Comparison of ENCODE assay signal across 22 mouse cellular contexts in the genomic region with DNA sequence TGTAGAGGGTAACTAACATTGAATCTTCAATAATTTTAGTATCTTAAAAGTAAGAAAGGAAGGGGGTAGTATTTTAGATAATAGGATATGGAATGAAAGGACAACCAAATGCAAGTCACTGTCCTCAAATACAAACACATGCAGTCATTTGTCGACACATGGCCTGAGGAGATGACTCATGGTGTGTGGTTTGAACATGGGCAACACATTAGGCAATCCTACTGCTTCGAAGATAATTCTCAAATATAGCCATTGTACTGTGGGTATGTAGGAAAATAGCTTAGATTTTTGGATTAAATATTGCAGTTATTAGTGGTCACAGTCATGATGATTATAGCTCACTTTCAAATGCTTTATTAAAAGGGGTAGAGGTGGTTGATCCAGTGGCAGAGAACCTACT.
DNase-seq lines count a peak whose midpoint lies in the region; ATAC-seq lines count a peak whose summit lies in the region.
"Had no signal": no experiment of that assay in that cellular context is flagged by ENCODE, and none has a peak within 500 bp of the region (broad histone marks: within the 10 kb centered on the region; RNA-seq: fewer than 3 reads in every experiment).

No protein-coding gene starts in this region.

- DNase-seq in 3134 (ENCODE audit: extremely low read depth, insufficient read length, low spot score) (peak; percentile 16), 416B (ENCODE audit: low read depth) (peak; percentile 96), R1 (ENCODE audit: low read depth, low spot score) (peak; percentile 4)
- DNase-seq in frontal cortex, postnatal 10 days (ENCODE audit: low spot score in 2 of 2) = no peak
- DNase-seq in ovary, postnatal 14 days (ENCODE audit: low spot score) = no peak
- DNase-seq in layer of hippocampus, adult 18-20 months (ENCODE audit: low spot score in 2 of 2) = no peak
- DNase-seq: cerebellum, adult 2 months; cerebellum, postnatal 25 days; gastrocnemius, postnatal 10 days; heart, postnatal 14 days; kidney, postnatal 14 days; lung, embryonic 14.5 days; lung, postnatal 14 days; right cerebral cortex, adult 18-20 months; right cerebral cortex, postnatal 4 days; thymus, adult 18-20 months; thymus, postnatal 25 days had no signal

- ATAC-seq in megakaryocyte, adult 5-6 weeks (ENCODE audit: poor library complexity, severe bottlenecking) = peak; percentile 76
- ATAC-seq: forebrain, embryonic 16.5 days; hindbrain, postnatal 0 days; intestine, postnatal 0 days; midbrain, embryonic 13.5 days had no signal

Comparison
In these comparisons a context has a peak if more than half of its experiments do, and no peak if none do; other contexts are left out.
1. DNase-seq: peak in 3134 (single experiment), 416B (single experiment) and R1 (single experiment); none in frontal cortex, postnatal 10 days (0 of 2), ovary, postnatal 14 days (single experiment) and layer of hippocampus, adult 18-20 months (0 of 2).